Mouse (Mus musculus) embryonic facial prominence, embryonic 11.5 days (tissue): ENCODE measurements around the gene Cpsf4. TPM values are rescaled to one million over a fixed set of nuclear protein-coding genes. Genes with fewer than 3 reads are reported as not detected.
"Not testable (repeated sequence)": the region's sequence is repeated elsewhere in the genome, so short reads cannot be mapped to it uniquely, and the experiment has no call there.

Experiments
- ATAC-seq: fragments of 200-750 bp; cut with Nextera tagmentation; replicated peaks from 2 replicates; pipeline ENCODE4 v1.8.0; 2017; ENCODE audit warnings: low read depth; ENCODE audit not compliant: insufficient number of reproducible peaks, low FRiP score, low TSS enrichment
- DNase-seq: peaks from one replicate; pipeline ENCODE4 v3.0.0-alpha.2; 2015; ENCODE audit warnings: low spot score
- H3K27ac ChIP-seq: fragments of 300-500 bp; sonication (generic); replicated peaks from 2 replicates; pipeline ENCODE4 v1.5.1; 2014; ENCODE audit warnings: mild to moderate bottlenecking, low read depth, low read length, control low read depth
- H3K27me3 ChIP-seq: fragments of 300-500 bp; sonication (generic); 2 replicates; pipeline ENCODE4 v1.6.1; 2014; ENCODE audit warnings: mild to moderate bottlenecking, low read length, moderate library complexity, mixed read lengths; ENCODE audit not compliant: control insufficient read depth, insufficient read depth
- H3K36me3 ChIP-seq: fragments of 300-500 bp; sonication (generic); replicated peaks from 2 replicates; pipeline ENCODE4 v1.6.1; 2014; ENCODE audit warnings: low read depth, mild to moderate bottlenecking, low read length, moderate library complexity, mixed read lengths; ENCODE audit not compliant: control insufficient read depth, insufficient read depth
- H3K4me1 ChIP-seq: fragments of 300-500 bp; sonication (generic); 2 replicates; pipeline ENCODE4 v1.6.1; 2014; ENCODE audit warnings: low read length, mixed read lengths; ENCODE audit not compliant: control insufficient read depth, insufficient read depth
- H3K4me2 ChIP-seq: fragments of 300-500 bp; sonication (generic); 2 replicates; pipeline ENCODE4 v1.6.1; 2014; ENCODE audit warnings: low read depth, mild to moderate bottlenecking, control low read depth, low read length, moderate library complexity
- H3K4me3 ChIP-seq: fragments of 300-500 bp; sonication (generic); 2 replicates; pipeline ENCODE4 v1.5.1; 2014; ENCODE audit warnings: low read depth, low read length, control low read depth
- H3K9ac ChIP-seq: fragments of 300-500 bp; sonication (generic); replicated peaks from 2 replicates; pipeline ENCODE4 v1.6.1; 2014; ENCODE audit warnings: mild to moderate bottlenecking, control low read depth, low read length
- H3K9me3 ChIP-seq: fragments of 300-500 bp; sonication (generic); replicated peaks from 2 replicates; pipeline ENCODE4 v1.6.1; 2016; ENCODE audit warnings: mild to moderate bottlenecking, low read length, inconsistent platforms, mixed read lengths; ENCODE audit not compliant: control insufficient read depth
- WGBS: fragments of 180-500 bp; shearing (Covaris S2); extraction: QIAGEN DNeasy Blood & Tissue Kit; methylation state at CpG from one replicate; pipeline ENCODE4 v1.1.7; 2014; 5-methylcytosine and 5-hydroxymethylcytosine counted together
- polyA plus RNA-seq: library from polyadenylated mRNA; unstranded; fragments of >200 nt; fragmentation: Nextera tagmentation; extraction: Ambion mirVana; gene quantifications from 2 replicates; pipeline ENCODE4 v1.2.1, GENCODE M21; 2014

The Cpsf4 gene
- polyA plus RNA-seq, 1 experiment from 2014 or later = 31.8 TPM

DNA sequence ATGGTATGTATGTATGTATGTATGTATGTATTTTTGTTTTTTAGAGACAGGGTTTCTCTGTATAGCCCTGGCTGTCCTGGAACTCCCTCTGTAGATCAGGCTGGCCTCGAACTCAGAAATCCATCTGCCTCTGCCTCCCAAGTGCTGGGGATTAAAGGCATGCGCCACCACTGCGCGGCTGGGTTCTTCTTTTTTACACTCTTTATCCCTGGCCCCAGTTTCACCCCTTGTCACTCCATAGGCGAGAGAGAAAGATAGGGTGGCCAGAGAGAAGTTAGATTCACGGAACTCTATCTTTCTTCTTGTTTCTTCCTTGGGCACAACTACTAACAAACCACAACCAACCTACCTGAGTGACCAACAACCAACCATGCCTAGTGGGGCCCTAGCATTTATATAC, 62.3 kb downstream of the Cpsf4 start:
- not testable (repeated sequence) for H3K36me3 ChIP-seq, H3K4me2 ChIP-seq, H3K27me3 ChIP-seq, H3K9me3 ChIP-seq, ATAC-seq, H3K27ac ChIP-seq, H3K4me3 ChIP-seq, H3K4me1 ChIP-seq, DNase-seq, H3K9ac ChIP-seq
- WGBS = 81% methylated on average over 6 of the region's 6 CpGs

GRCm38 (mm10) chr5:145230641-145231040, 63.6 kb downstream of the Cpsf4 start:
- H3K36me3 ChIP-seq = no peaks in the 10 kb centered on the region; the same call in 1 of the 2 replicates
- no peak for ATAC-seq
- H3K9me3 ChIP-seq = no peaks in the 10 kb centered on the region
- DNase-seq = no peak
- 91% methylated on average over 4 of the region's 4 CpGs for WGBS
- H3K4me3 ChIP-seq = peak overlapping the region; percentile 91
- no peak overlapping the region for H3K9ac ChIP-seq
- H3K4me2 ChIP-seq = no peak overlapping the region
- no peaks in the 10 kb centered on the region for H3K4me1 ChIP-seq
- H3K27me3 ChIP-seq = no peaks in the 10 kb centered on the region
- no peak overlapping the region for H3K27ac ChIP-seq

GRCm38 (mm10) chr5:145231367-145231871, 64.4 kb downstream of the Cpsf4 start, which contains the start of gene Zfp655:
Gene Zfp655 (plus strand): TSS chr5:145231715.
- H3K4me3 ChIP-seq = peak within 1 kb of the TSS; percentile 91
- no peaks in the 10 kb centered on the region for H3K4me1 ChIP-seq
- ATAC-seq = peak; percentile 98
- peak within 1 kb of the TSS; percentile 70 for H3K4me2 ChIP-seq
- H3K36me3 ChIP-seq = no peaks in the 10 kb centered on the region; the same call in 1 of the 2 replicates
- under 1% methylated on average over 42 of the region's 42 CpGs for WGBS
- peak; percentile 95 for DNase-seq
- peak within 1 kb of the TSS; percentile 92 for H3K9ac ChIP-seq
- H3K27ac ChIP-seq = peak within 1 kb of the TSS; percentile 76
- no peaks in the 10 kb centered on the region for H3K27me3 ChIP-seq
- no peaks in the 10 kb centered on the region for H3K9me3 ChIP-seq

Other genes starting within 250 kb of the Cpsf4 start
- 12.1 and 16.7 TPM in 2 replicates for gene Smurf1, start 201.4 kb upstream of the Cpsf4 start, polyA plus RNA-seq
- not detected in 2 replicates for gene Gm4871, start 134.5 kb upstream of the Cpsf4 start, polyA plus RNA-seq
- gene 1700018F24Rik, start 124.2 kb upstream of the Cpsf4 start, polyA plus RNA-seq = not detected in 2 replicates
- 157 and 161 TPM in 2 replicates for gene Arpc1a, start 83.4 kb upstream of the Cpsf4 start, polyA plus RNA-seq
- gene Kpna7, start 83.2 kb upstream of the Cpsf4 start, polyA plus RNA-seq = not detected in 2 replicates
- gene Arpc1b, start 53.0 kb upstream of the Cpsf4 start, polyA plus RNA-seq = 55.5 and 65.0 TPM in 2 replicates
- gene Pdap1, start 27.0 kb upstream of the Cpsf4 start, polyA plus RNA-seq = 113 and 121 TPM in 2 replicates
- gene Bud31, start 26.9 kb upstream of the Cpsf4 start, polyA plus RNA-seq = 281 and 299 TPM in 2 replicates
- gene Ptcd1, start 105 bp upstream of the Cpsf4 start, polyA plus RNA-seq = 13.3 and 14.8 TPM in 2 replicates
- 493 and 500 TPM in 2 replicates for gene Atp5j2, start 24.8 kb downstream of the Cpsf4 start, polyA plus RNA-seq
- gene Zkscan14, start 34.7 kb downstream of the Cpsf4 start, polyA plus RNA-seq = 8.5 and 10.2 TPM in 2 replicates
- gene Zkscan5, start 37.3 kb downstream of the Cpsf4 start, polyA plus RNA-seq = 20.4 and 21.0 TPM in 2 replicates
- 41.5 and 45.0 TPM in 2 replicates for gene Zfp655, start 64.5 kb downstream of the Cpsf4 start, polyA plus RNA-seq
- gene Zscan25, start 113.3 kb downstream of the Cpsf4 start, polyA plus RNA-seq = 0.42 and 0.70 TPM in 2 replicates
- gene Cyp3a57, start 178.1 kb downstream of the Cpsf4 start, polyA plus RNA-seq = not detected in 2 replicates